Mouse (Mus musculus) heart, postnatal 0 days (tissue): ENCODE data around the gene Il1rap.

ENCODE experiments used
- CTCF ChIP-seq: IDR thresholded peaks from 2 replicates; pipeline ENCODE4 v1.5.1; 2016; ENCODE audit warnings: antibody characterized with exemption, control low read depth, low read depth
- EP300 ChIP-seq: IDR thresholded peaks from 2 replicates; pipeline ENCODE4 v1.6.1; 2016; ENCODE audit warnings: antibody characterized with exemption, low read depth

DNA sequence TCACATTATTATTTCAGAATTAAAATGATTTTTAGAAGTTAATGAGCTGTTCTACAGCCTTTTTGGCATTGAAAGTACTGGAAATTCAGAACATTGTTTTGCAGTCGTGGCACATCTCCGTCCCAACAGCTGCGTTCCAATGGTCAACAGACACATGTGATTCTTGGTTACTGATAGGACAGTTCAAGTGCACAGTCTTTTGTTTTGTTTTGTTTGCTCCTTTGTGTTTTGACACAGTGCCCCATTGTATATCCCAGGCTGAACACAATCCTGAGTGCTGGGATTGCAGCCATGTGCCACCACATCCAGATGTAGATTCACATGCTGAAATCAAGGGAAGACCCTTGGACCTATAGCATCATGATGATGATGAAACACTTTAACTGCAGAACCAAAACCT, 129.4 kb downstream of the Il1rap start:
- TF ChIP-seq CTCF: no peak
- no peak for TF ChIP-seq EP300
